Mouse (Mus musculus) cerebellum, adult (tissue): ENCODE measurements around the gene Vash1.

Experiments
- ATAC-seq: cut with Nextera tagmentation; 2 replicates; pipeline ENCODE4 v1.9.2; 2017; ENCODE audit warnings: mild to moderate bottlenecking, moderate library complexity, mixed read lengths; ENCODE audit not compliant: insufficient number of reproducible peaks, low FRiP score, low TSS enrichment

The Vash1 gene

DNA sequence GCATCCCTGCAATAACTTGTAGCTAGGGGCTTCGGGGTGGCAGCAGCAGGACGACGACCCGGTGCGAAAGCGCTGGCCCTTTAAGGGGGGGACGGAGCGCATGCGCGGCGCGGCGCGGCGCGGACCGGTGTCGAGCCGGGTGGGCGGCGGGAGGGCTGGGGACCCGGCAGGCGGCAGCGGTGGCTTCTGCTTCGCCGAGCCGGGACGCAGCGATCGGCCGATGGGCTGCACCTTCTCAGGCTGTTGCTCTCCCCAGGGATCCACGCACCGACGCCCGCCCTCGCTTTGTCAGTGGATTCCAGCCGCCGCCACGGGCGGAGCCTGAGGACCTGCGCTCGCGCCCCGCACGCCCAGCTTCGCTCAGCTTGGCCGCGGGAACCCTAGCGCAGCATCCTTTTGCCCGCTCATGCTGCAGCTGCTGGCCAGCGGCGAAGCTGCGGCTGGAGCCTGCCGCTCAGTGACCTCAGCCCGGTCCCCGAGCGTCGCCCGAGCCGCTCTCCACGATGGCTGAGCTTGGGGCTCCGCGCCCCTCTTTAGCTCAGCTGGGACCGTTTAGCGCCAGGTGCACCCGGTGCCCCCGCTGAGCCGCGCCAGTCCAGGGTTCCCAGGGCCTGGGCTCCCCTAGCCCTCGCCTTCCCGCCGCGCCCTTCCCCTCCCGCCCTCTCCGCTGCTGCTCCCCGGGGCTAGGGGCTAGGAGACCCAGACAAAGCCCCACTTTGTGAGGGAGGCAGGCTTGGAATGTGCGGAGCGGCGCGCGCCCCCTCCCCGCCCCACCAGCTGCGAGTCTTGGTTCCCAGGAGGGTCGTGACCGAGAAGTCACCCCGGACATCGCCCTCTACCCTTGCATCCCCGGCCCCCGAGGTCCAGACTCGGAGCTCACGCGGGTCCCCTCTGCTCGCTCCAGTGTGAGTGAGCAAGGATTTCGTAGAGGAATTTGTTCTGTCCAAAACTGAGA is at the start of gene Vash1:
Gene Vash1, plus strand, starts transcription at position 110 of the 955 bp plus-strand sequence.
- ATAC-seq: peak; percentile 56

DNA sequence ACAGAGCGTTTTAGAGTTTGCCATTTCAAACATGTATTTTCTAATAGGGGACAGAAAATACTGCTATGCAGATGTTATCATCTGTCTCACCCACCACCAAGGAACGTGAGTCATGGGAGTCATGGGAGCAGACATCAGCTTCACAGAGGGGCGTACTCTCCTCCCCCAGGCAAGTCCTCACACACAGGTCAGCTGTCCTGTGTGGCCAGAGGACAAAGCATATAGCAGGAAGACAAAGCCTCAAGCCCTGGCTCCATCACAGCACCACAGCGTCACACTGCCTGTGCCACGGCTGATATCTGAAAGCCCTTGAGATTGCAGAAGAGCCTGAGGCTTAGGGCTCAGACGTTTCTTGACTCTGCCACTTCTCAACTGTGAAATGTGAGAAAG is 49.7 kb upstream of the Vash1 start:
- no peak for ATAC-seq

DNA sequence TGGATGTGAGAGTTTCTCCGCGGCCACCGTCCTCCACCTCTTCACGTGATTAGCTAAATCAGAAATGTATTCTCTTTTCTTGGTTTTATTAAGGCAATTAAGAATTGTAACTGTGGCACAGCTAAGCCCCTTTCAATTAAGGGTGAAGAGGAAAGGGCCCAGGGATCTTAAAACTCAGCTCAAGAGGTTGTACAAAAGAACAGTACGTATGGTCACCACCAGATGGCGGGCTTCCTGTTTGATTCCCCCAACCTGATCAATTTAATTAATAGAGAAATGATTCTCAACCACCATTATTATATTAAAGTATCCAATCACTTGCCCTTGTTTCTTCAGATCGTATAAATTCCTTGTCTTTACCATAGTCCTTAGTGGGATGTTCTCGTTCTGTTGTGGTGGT is 36.7 kb upstream of the Vash1 start:
- no peak for ATAC-seq

DNA sequence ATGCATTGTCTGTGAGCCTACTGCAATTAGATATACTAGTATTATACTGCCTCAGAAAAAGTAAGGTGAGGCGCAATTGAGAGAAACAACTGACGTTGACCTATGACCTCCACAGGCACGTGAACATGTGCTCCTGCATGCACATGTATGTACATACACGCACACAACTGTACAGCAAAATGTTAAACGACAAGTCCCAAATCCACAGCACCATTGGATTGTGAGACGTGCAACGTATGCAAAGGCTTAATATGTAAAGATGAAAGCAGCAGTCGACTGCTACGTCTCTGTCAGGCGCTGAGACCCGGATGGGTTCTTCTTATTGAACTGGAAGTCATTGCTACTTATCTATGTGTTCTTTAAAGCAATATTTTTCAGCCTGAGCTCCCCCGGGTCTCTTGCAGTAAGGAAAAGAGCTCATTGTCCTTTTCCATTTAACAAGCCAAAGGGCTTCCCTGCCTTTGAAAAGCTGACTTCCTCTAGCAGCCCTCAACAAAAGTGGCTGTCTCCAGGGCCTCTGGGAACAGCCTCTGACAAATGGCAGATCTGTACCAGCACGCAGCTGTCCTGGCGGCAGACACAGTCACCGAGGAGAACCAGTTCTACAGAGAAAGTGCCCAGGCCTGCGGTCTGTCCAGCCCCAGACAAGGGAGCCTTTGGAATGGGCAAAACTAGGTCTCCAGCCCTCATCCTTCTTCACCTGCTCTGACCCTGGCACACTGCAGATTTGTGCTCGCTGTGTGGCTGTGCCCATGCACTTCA is 33.8 kb upstream of the Vash1 start:
- no peak for ATAC-seq

DNA sequence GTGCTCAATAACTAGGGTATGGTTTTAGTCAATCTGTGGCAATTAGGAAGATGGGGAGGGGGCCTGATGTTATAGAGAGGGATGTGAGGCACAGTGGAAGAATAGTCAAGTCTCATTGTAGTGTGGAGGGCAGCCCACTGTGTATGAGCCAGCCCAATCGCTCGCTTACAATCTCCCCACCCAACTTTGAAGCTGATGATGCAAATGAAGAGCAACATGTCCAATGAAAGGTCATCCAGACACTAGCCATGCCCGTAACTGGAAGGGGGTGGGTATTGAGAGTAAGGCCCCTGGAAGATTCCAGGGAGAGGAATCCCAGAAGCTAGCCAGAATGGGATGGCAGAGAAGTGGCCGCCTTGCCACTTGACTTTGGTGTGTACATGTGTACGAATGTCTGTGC is 33.0 kb upstream of the Vash1 start:
- ATAC-seq: no peak

DNA sequence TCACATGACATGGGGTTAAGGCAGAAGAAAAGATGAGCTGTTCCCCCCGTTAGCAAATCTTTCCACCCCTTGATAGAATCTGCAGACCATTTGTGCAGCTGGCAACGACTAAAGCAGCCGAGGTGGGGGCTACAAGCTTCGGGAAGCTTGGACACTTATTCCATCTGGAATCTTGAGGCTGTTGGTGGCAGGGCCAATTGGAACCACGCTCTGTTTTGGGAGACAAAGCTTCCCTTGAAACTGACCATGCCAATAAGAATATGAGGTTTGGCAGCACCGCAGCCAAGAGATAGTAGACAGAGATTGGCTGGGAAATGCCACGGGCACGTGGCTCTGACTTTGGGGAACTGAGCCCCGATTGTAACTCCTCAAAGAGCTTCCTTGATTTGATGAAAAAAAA is 31.7 kb upstream of the Vash1 start:
- ATAC-seq: no peak

DNA sequence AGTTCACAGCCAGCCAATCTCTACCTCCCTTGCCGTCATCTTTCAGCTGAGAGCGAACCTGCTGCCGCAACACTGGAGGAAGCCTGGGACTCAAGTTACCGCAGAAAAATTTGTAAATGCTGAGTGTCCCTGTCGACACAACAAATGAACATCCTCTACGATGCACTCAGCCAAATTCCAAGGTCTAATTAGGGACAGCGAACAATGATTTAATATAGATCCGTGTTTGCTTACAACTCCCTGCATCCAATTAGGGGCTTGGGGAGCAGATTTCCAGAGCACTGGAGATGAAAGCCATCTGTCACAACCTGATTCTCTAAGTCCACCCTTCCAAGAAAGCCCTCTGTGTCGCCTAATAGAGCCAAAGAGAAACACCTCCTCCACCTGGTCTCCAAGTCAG is 31.2 kb upstream of the Vash1 start:
- no peak for ATAC-seq

DNA sequence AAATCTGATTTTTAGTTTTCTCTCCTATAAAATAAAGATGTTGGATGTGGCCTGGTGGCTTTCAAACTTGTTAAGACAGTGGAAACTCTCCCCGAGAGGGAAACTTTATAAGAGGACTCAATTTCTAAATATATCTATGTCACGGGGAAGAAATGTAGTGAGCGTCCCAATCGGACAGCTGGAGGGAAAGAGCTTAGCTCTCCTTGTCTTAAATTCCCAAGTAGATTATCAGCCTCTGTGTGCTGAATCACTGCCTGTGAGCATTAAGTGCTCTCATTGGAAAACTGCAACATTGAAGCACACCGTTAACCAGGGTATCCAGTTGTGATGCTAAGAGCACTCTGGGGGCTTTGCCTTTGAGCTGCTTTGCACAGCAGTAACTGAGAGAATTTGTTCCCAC is 30.8 kb upstream of the Vash1 start:
- no peak for ATAC-seq

DNA sequence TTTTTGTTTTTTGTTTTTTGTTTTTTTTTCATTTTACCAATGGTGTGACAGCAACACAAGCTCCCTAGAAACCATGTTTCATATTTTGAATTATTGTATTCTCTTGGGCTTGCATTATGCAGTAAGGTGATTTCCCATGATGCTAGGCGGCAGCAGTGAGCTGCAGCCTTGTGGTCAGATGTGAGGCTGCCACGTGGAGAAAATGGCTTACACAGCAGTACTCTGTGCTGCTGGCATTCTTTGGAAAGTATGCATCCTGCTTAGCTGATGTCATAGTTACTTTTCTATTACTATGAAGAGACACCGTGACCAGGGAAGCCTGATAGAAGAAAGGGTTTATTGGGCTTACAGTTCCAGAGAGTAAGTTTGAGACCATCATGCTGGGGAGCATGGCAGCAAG is 30.0 kb upstream of the Vash1 start:
- ATAC-seq: no peak

DNA sequence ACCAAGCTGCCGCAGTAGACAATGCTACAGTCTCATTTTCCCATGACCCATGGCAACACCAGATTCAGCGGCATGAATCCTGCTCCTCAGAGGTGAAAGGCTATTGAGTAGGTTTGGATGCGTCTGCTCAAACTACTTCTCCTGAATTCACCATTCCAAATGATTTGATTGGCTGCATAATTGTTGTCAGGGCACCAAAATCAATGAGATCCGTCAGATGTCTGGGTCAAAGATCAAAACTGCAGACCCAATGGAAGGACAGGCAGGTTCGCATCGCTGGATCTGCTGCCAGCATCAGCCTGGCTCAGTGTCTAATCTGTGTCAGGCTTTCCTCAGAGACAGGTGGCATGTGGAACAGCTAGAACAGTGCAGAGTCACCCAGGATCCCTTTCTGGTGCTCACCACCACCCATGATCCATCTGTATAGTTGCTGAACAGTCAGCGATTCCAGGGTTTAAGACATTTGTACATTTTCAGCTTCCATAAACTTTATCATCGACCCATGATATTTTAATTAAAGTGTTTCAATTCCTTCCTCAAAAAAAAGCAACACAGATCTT is 27.1 kb upstream of the Vash1 start:
- ATAC-seq: no peak

DNA sequence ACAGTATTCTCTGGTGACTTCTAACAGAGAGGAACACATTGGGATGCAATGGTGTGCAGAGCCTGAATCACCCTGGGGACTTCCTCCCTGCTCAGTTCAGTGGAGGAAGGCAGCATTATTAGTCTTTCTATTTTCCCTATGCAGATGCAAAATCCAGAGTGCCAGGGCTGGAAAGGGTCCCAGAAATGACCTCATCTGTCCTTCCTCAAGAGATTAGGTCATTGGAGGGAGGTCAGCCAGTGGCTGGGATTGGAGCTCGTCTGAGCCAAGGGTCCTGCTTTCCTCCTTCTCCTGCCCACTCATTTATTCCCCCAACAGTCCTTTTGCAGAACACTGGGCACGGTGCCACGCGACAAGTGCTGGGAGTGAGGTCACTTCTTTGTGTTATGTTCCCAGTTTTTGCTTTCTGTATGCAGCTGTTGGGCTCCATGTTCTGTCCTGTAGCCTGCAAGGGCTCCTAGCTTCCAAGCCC is 25.9 kb upstream of the Vash1 start:
- no peak for ATAC-seq

DNA sequence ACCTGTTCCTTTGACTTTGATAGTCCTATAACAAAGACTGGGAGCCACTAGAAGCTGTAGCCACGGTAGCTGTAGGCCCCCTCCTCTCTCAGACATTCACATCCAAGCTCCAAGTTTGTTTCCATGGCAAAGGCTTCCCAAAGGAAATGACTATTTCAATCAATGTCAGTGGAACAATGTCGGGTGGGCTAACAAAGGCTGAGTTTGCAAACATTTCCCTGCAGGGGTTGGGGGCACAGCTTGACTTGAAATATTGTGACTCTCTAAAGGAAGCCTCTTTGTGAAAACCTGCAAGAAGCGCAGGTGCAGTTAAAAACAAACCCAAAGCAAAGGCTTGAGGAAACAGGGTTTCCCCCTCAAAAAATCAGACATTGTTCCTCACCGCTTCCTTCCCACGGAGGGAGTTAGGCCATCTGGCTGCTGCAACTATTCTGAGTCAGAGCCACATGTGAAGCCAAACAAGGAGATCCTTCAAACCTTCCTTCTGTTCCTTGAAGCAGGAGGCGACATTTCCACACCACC is 19.0 kb upstream of the Vash1 start:
- ATAC-seq: no peak

DNA sequence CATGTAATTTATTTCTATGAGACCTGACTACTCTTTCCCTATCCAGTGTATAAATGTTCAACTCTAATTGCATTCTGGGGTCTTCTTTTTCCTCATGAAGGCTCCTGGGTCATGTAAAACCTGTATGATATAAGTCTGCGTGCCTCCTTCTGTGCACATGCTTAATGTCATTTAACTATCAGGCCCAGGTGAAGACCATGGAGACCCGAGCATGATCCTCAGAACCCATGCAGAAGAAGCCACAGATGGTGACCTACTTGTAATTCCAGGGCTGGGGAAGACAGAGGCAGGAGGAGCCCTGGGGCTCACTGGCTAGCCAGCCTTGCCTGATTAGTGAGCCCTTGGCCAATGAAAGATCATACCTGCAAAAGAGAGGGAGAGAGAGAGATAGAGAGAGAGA is 18.0 kb upstream of the Vash1 start:
- ATAC-seq: no peak

DNA sequence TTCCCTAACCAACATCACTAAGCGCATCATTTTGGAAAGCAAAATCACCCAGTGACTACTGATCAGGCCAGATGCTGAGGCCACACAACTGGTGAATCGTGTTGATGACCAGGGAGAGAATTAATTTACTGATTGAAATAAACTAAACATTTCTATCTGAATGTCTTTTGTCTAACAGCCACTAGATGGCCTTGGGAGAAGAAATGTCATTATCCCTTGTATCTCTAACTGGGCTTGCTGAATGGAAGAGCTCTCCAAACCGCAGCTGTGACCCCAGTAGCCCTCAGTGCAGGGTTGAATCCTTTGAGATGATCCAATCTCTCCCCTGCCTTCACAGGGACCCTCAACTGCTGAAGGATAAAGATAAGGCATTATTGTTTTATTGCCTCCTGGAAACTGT is 12.8 kb upstream of the Vash1 start:
- no peak for ATAC-seq

DNA sequence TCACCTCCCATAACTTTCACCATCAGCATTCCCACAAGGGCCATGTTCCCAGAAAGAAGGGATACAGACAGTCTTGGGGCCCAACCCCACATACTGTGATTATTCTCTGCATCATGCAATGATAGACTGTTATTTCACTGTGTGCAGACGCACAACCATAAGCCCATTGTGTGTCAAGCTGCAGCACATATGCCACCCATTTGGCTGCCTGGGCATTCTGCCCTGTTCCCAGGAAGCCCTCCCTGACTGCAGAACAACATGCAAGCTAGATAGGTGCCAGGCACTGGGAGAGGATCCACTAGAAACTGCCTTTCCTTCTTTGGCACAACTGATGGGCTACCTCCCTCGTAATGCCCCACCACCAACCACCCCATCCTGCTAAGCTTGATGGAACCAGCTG is 10.1 kb upstream of the Vash1 start:
- ATAC-seq: no peak

DNA sequence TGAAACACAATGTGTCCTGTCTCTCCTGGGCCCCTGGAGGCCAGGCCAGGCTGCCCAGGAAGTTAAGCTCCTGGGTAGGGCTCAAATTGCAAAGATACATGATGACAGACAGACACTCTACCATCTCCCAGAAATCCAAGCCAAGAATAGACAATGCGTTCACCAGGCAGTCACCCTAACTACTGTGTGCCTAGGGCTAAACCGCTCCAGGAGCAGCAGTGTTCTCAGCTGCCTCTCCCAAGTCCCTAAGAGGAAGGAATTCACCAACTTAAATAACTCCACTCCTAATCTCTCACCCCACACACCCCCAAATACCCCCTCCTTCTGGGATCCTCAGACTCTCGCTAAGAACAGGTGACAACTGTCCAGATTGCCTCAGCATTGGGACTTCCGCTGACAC is 6.4 kb upstream of the Vash1 start:
- no peak for ATAC-seq

DNA sequence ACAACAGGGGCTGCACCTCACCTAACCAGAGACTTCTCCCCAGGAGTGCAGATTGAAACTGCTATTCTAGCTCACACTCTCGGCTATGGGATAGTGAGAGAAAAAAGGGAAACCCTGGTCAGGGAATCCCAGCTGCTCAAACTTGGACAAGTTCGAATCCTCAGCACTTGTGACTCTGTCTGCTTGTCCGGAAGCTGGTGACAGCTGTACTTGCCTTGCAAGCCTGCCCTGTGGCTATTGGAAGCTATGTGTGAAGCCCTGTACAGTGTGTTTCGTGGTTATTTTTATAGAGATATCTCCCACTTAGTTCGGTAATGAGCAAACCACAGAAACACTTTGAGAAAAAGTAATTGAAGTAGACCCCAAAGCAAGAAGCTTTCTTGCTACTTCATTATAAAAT is 6.0 kb upstream of the Vash1 start:
- no peak for ATAC-seq

DNA sequence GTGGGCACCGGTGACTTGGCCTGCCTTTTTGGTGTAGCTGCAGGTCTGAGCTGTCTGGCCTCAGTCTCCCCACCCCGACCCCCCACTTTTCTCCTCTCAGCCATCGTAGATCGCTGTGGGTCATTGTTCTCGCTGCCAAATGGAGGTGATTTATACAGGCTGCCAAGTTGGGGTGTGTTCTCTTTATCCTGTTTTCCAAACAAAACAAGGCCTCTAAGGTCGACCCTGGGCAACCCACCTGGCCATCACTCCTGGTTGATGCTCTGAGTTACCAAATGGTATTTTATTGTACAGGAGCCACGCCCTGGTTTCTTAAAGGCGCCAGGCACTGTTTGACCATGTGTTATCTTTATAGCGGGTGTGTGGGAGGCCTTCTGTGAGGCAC is 1.0 kb downstream of the Vash1 start:
- no peak for ATAC-seq

DNA sequence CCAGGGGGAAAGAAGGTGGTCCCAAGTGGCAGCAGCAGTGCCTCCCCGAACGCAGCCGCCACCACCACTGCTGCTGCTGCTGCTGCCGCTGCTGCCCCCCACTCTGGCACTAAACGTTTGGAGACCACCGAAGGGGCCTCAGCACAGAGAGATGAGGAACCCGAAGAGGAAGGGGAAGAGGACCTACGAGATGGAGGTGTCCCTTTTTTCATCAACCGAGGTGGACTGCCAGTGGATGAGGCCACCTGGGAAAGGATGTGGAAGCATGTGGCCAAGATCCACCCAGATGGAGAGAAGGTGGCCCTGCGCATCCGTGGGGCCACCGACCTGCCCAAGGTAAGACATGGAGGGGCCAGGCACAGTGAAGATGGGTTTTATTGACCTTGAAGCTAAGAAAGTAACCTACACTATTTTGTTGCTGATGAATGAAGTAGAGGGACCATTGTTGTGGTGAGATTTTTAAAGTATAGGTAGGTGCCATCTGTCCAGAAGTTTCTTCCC is 1.5 kb downstream of the Vash1 start:
- ATAC-seq: no peak

DNA sequence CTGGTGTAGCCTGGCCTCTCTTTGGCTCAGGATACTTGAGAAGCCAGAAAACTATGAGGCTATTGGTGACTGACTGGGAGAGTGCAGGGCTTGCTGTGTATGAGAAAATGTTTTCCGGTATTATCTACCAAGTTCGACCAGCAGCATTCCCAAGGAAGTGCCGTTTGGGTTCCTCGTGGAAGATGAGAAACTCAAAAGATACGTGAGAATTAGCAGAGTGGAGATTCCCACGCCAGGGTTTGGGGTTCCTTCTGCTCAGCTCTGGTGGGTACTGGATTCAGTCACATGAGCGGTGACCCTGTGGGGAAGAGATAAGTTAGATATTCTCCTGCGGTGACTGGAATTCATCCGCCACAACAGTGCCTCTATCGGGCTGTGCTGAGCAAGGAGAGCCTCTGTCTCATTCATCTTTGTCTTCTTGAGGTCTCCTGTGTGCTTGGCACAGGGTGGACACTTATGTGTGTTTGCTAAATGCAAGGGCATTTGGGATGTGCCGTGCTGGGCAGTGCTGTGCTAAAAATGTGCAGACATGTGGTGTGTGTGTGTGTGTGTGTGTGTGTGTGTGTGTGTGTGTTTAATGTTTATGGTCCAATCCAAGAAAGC is 2.2 kb downstream of the Vash1 start:
- ATAC-seq: 0 out of 2 replicates have a peak, but pooled peaks have one; percentile 12
